Mouse (Mus musculus) heart, embryonic 15.5 days (tissue): ENCODE data around the gene Slc15a3. TPM values are rescaled to one million over a fixed set of nuclear protein-coding genes. Genes with fewer than 3 reads are reported as not detected.
A peak's percentile ranks its signal among the peaks of the same experiment; 100 is the strongest.

Experiments
- ATAC-seq: fragments of 200-750 bp; cut with Nextera tagmentation; replicated peaks from 2 replicates; pipeline ENCODE4 v1.8.0; 2017; ENCODE audit warnings: low read depth, moderate TSS enrichment; ENCODE audit not compliant: insufficient number of reproducible peaks, insufficient read depth, low FRiP score
- H3K27ac ChIP-seq: fragments of 300-500 bp; sonication (generic); 2 replicates; pipeline ENCODE4 v1.5.1; 2015; ENCODE audit warnings: mild to moderate bottlenecking, inconsistent platforms
- H3K27me3 ChIP-seq: fragments of 300-500 bp; sonication (generic); 2 replicates; pipeline ENCODE4 v1.6.1; 2015; ENCODE audit warnings: inconsistent platforms
- H3K36me3 ChIP-seq: fragments of 300-500 bp; sonication (generic); 2 replicates; pipeline ENCODE4 v1.6.1; 2015; ENCODE audit warnings: mild to moderate bottlenecking, inconsistent platforms
- H3K4me1 ChIP-seq: fragments of 300-500 bp; sonication (generic); replicated peaks from 2 replicates; pipeline ENCODE4 v1.6.1; 2015; ENCODE audit warnings: inconsistent platforms
- H3K4me2 ChIP-seq: fragments of 300-500 bp; sonication (generic); 2 replicates; pipeline ENCODE4 v1.6.1; 2015; ENCODE audit warnings: inconsistent platforms, mild to moderate bottlenecking, moderate library complexity
- H3K4me3 ChIP-seq: fragments of 300-500 bp; sonication (generic); 2 replicates; pipeline ENCODE4 v1.5.1; 2015; ENCODE audit warnings: mild to moderate bottlenecking, inconsistent platforms
- H3K9ac ChIP-seq: fragments of 300-500 bp; sonication (generic); 2 replicates; pipeline ENCODE4 v1.6.1; 2015; ENCODE audit warnings: mild to moderate bottlenecking, inconsistent platforms
- H3K9me3 ChIP-seq: fragments of 300-500 bp; sonication (generic); replicated peaks from 2 replicates; pipeline ENCODE4 v1.6.1; 2016; ENCODE audit warnings: inconsistent platforms
- WGBS: fragments of 180-500 bp; shearing (Covaris S2); methylation state at CpG from one replicate; pipeline ENCODE4 v1.1.7; 2015; ENCODE audit warnings: mixed read lengths; 5-methylcytosine and 5-hydroxymethylcytosine counted together
- polyA plus RNA-seq: library from polyadenylated mRNA; unstranded; fragments of >200 nt; fragmentation: Nextera tagmentation; extraction: Ambion mirVana; gene quantifications from 2 replicates; pipeline ENCODE4 v1.2.1, GENCODE M21; 2015

Gene Slc15a3
- polyA plus RNA-seq, 1 experiment from 2014 or later: 0.30 TPM

GRCm38 (mm10) chr19:10824061-10824460 is 15.5 kb upstream of the Slc15a3 start:
- H3K4me1 ChIP-seq: no peaks in the 10 kb centered on the region
- no peak for ATAC-seq
- no peak overlapping the region for H3K4me3 ChIP-seq
- H3K27me3 ChIP-seq: no peaks in the 10 kb centered on the region
- no peaks in the 10 kb centered on the region for H3K36me3 ChIP-seq
- H3K9me3 ChIP-seq: no peaks in the 10 kb centered on the region
- no peak overlapping the region for H3K4me2 ChIP-seq
- WGBS: 79% methylated on average over 7 of the region's 7 CpGs
- H3K9ac ChIP-seq: no peak overlapping the region
- no peak overlapping the region for H3K27ac ChIP-seq

- Histone ChIP-seq H3K4me3 (no peak overlapping the region), H3K27ac (no peak overlapping the region), H3K27me3 (no peaks in the 10 kb centered on the region), H3K9me3 (no peaks in the 10 kb centered on the region), H3K4me1 (0 out of 2 replicates have a peak, but pooled peaks cover 3% of the 10 kb centered on the region), H3K9ac (no peak overlapping the region), H3K36me3 (no peaks in the 10 kb centered on the region), H3K4me2 (no peak overlapping the region)
- 78% methylated on average over 5 of the region's 5 CpGs for whole genome bisulfite sequencing
- ATAC-seq: no peak
These were observed 11.2 kb upstream of the Slc15a3 start for GRCm38 (mm10) chr19:10828321-10828720.

GRCm38 (mm10) chr19:10829436-10830175 is 9.9 kb upstream of the Slc15a3 start, which contains the start of gene Cd6:
Gene Cd6, minus strand, starts transcription at chr19:10830058.
- ATAC-seq: no peak
- Histone ChIP-seq H3K4me3 (no peak within 1 kb of the TSS), H3K27ac (no peak within 1 kb of the TSS), H3K9me3 (no peaks in the 10 kb centered on the region), H3K36me3 (no peaks in the 10 kb centered on the region), H3K9ac (no peak within 1 kb of the TSS), H3K27me3 (no peaks in the 10 kb centered on the region), H3K4me2 (no peak within 1 kb of the TSS), H3K4me1 (0 out of 2 replicates have a peak, but pooled peaks cover 3% of the 10 kb centered on the region)
- 86% methylated on average over 16 of the region's 16 CpGs for WGBS

GRCm38 (mm10) chr19:10831424-10831823 is 8.1 kb upstream of the Slc15a3 start:
- ATAC-seq: peak; percentile 67; the same call in 1 of the 2 replicates

GRCm38 (mm10) chr19:10832030-10832429 is 7.5 kb upstream of the Slc15a3 start:
- WGBS: 51% methylated on average over 3 of the region's 3 CpGs
- Histone ChIP-seq H3K27me3 (no peaks in the 10 kb centered on the region), H3K27ac (no peak overlapping the region), H3K9me3 (no peaks in the 10 kb centered on the region), H3K4me3 (no peak overlapping the region), H3K4me1 (0 out of 2 replicates have a peak, but pooled peaks cover 3% of the 10 kb centered on the region), H3K36me3 (no peaks in the 10 kb centered on the region), H3K4me2 (no peak overlapping the region), H3K9ac (no peak overlapping the region)
- ATAC-seq: no peak

More at GRCm38 (mm10) chr19:10831424-10831823, 8.1 kb upstream of the Slc15a3 start:
- Histone ChIP-seq H3K9ac (no peak overlapping the region), H3K4me1 (0 out of 2 replicates have a peak, but pooled peaks cover 3% of the 10 kb centered on the region), H3K27me3 (no peaks in the 10 kb centered on the region), H3K36me3 (no peaks in the 10 kb centered on the region), H3K4me3 (no peak overlapping the region), H3K27ac (no peak overlapping the region), H3K9me3 (no peaks in the 10 kb centered on the region), H3K4me2 (no peak overlapping the region)
- WGBS: 10% methylated on average over 5 of the region's 5 CpGs

GRCm38 (mm10) chr19:10833611-10834010 is 5.9 kb upstream of the Slc15a3 start:
- no peak for ATAC-seq
- Histone ChIP-seq H3K27ac (no peak overlapping the region), H3K4me1 (0 out of 2 replicates have a peak, but pooled peaks cover 3% of the 10 kb centered on the region), H3K4me2 (no peak overlapping the region), H3K4me3 (no peak overlapping the region), H3K9ac (no peak overlapping the region), H3K9me3 (no peaks in the 10 kb centered on the region), H3K27me3 (no peaks in the 10 kb centered on the region), H3K36me3 (no peaks in the 10 kb centered on the region)
- 74% methylated on average over 3 of the region's 3 CpGs for WGBS

GRCm38 (mm10) chr19:10835671-10836070 is 3.9 kb upstream of the Slc15a3 start:
- Histone ChIP-seq H3K36me3 (no peaks in the 10 kb centered on the region), H3K27ac (no peak overlapping the region), H3K9ac (no peak overlapping the region), H3K4me1 (0 out of 2 replicates have a peak, but pooled peaks cover 3% of the 10 kb centered on the region), H3K9me3 (no peaks in the 10 kb centered on the region), H3K4me3 (no peak overlapping the region), H3K4me2 (no peak overlapping the region), H3K27me3 (no peaks in the 10 kb centered on the region)
- 40% methylated on average over 3 of the region's 3 CpGs for WGBS
- ATAC-seq: no peak

GRCm38 (mm10) chr19:10841721-10842626 is 2.4 kb downstream of the Slc15a3 start:
- no peak for ATAC-seq
- Histone ChIP-seq H3K9ac (no peak overlapping the region), H3K27ac (no peak overlapping the region), H3K9me3 (no peaks in the 10 kb centered on the region), H3K36me3 (no peaks in the 10 kb centered on the region), H3K4me1 (peaks cover 3% of the 10 kb centered on the region; the same call in 1 of the 2 replicates), H3K4me3 (no peak overlapping the region), H3K4me2 (peak overlapping the region; percentile 40), H3K27me3 (no peaks in the 10 kb centered on the region)
- WGBS: 45% methylated on average over 16 of the region's 16 CpGs

- H3K36me3 ChIP-seq: no peaks in the 10 kb centered on the region
- H3K27me3 ChIP-seq: no peaks in the 10 kb centered on the region
- H3K9me3 ChIP-seq: no peaks in the 10 kb centered on the region
- no peak overlapping the region for H3K9ac ChIP-seq
- peak overlapping the region; percentile 11; the same call in 1 of the 2 replicates for H3K4me3 ChIP-seq
- no peak overlapping the region for H3K27ac ChIP-seq
- peaks cover 7% of the 10 kb centered on the region; the same call in 1 of the 2 replicates for H3K4me1 ChIP-seq
- peak overlapping the region; percentile 40 for H3K4me2 ChIP-seq
- no peak for ATAC-seq
- 43% methylated on average over 24 of the region's 24 CpGs for WGBS
These were observed 3.4 kb downstream of the Slc15a3 start for GRCm38 (mm10) chr19:10842914-10843313.

- H3K9me3 ChIP-seq: no peaks in the 10 kb centered on the region
- ATAC-seq: no peak
- H3K27me3 ChIP-seq: no peaks in the 10 kb centered on the region
- 85% methylated on average over 5 of the region's 5 CpGs for WGBS
- H3K4me1 ChIP-seq: peaks cover 7% of the 10 kb centered on the region; the same call in 1 of the 2 replicates
- H3K9ac ChIP-seq: no peak overlapping the region
- no peak overlapping the region for H3K4me3 ChIP-seq
- H3K36me3 ChIP-seq: no peaks in the 10 kb centered on the region
- H3K4me2 ChIP-seq: no peak overlapping the region
- no peak overlapping the region for H3K27ac ChIP-seq
These were observed 4.7 kb downstream of the Slc15a3 start for GRCm38 (mm10) chr19:10844206-10844605.

GRCm38 (mm10) chr19:10845454-10845853 is 5.9 kb downstream of the Slc15a3 start:
- H3K36me3 ChIP-seq: no peaks in the 10 kb centered on the region
- H3K9me3 ChIP-seq: no peaks in the 10 kb centered on the region
- no peaks in the 10 kb centered on the region for H3K27me3 ChIP-seq
- H3K4me3 ChIP-seq: no peak overlapping the region
- no peak overlapping the region for H3K4me2 ChIP-seq
- no peak for ATAC-seq
- no peak overlapping the region for H3K9ac ChIP-seq
- H3K27ac ChIP-seq: no peak overlapping the region
- peaks cover 7% of the 10 kb centered on the region; the same call in 1 of the 2 replicates for H3K4me1 ChIP-seq
- 77% methylated on average over 3 of the region's 3 CpGs for WGBS
